Mouse (Mus musculus) kidney, postnatal 4 days (tissue): ENCODE results near the gene Cybc1.

Experiments
- DNase-seq, 2 experiments: peaks; one replicate each; pipeline ENCODE4 v3.0.0; 2021; ENCODE audit warnings: mixed read lengths in 2 of 2

Cybc1 gene

GRCm38 (mm10) chr11:121229018-121229439 lies at the start of gene Cybc1:
Gene Cybc1, minus strand, starts transcription at chr11:121229322.
- DNase-seq: peak; percentile 77 to 83

GRCm38 (mm10) chr11:121278011-121278410 lies 48.9 kb upstream of the Cybc1 start:
- DNase-seq: no peak

- DNase-seq: no peak
These were observed 48.4 kb upstream of the Cybc1 start for GRCm38 (mm10) chr11:121277516-121277915.

- DNase-seq: no peak
These were observed 32.0 kb upstream of the Cybc1 start for GRCm38 (mm10) chr11:121261074-121261473.

- DNase-seq: peak; percentile 40 to 61
These were observed 31.2 kb upstream of the Cybc1 start for GRCm38 (mm10) chr11:121260211-121260906.

- DNase-seq: peak; percentile 94 to 97
These were observed 30.3 kb upstream of the Cybc1 start, which contains the start of gene Foxk2 for GRCm38 (mm10) chr11:121259160-121260100. Gene Foxk2, plus strand, starts transcription at chr11:121259990.

- DNase-seq: no peak
These were observed 21.1 kb upstream of the Cybc1 start for GRCm38 (mm10) chr11:121250196-121250595.

GRCm38 (mm10) chr11:121239669-121240068 lies 10.5 kb upstream of the Cybc1 start:
- no peak for DNase-seq

- DNase-seq: no peak
These were observed 8.4 kb upstream of the Cybc1 start for GRCm38 (mm10) chr11:121237345-121238128.

- peak; percentile 98 to 99 for DNase-seq
These were observed 7.6 kb upstream of the Cybc1 start, which contains the start of gene Narf for GRCm38 (mm10) chr11:121236564-121237344. Gene Narf, plus strand, starts transcription at chr11:121237253.

- peak; percentile 56 to 70 for DNase-seq
These were observed 6.5 kb upstream of the Cybc1 start for GRCm38 (mm10) chr11:121235475-121236238.

GRCm38 (mm10) chr11:121232706-121233105 lies 3.6 kb upstream of the Cybc1 start:
- DNase-seq: no peak

GRCm38 (mm10) chr11:121231628-121232291 lies 2.6 kb upstream of the Cybc1 start:
- no peak for DNase-seq

- no peak for DNase-seq
These were observed 2.1 kb upstream of the Cybc1 start for GRCm38 (mm10) chr11:121231191-121231590.

- DNase-seq: peak in 1 of 2 experiments; percentile 37
These were observed 749 bp downstream of the Cybc1 start for GRCm38 (mm10) chr11:121228129-121229017.

- no peak for DNase-seq
These were observed 7.7 kb downstream of the Cybc1 start for GRCm38 (mm10) chr11:121221321-121222010.

GRCm38 (mm10) chr11:121220771-121221170 lies 8.4 kb downstream of the Cybc1 start:
- DNase-seq: no peak

GRCm38 (mm10) chr11:121219776-121220175 lies 9.3 kb downstream of the Cybc1 start:
- no peak for DNase-seq

GRCm38 (mm10) chr11:121216831-121217230 lies 12.3 kb downstream of the Cybc1 start:
- DNase-seq: no peak
